Mouse (Mus musculus) v-Abl transformed pro-B cells (cell line): ENCODE data around the gene Anapc4.

ENCODE experiments used
- in situ Hi-C, 2 experiments: fragments of 400-800 bp; cut with MboI; formaldehyde crosslinking; loops; one replicate each; pipeline ENCODE4 v1.15.1; 2025; ENCODE audit not compliant: unreplicated experiment in 2 of 2

The Anapc4 gene

DNA sequence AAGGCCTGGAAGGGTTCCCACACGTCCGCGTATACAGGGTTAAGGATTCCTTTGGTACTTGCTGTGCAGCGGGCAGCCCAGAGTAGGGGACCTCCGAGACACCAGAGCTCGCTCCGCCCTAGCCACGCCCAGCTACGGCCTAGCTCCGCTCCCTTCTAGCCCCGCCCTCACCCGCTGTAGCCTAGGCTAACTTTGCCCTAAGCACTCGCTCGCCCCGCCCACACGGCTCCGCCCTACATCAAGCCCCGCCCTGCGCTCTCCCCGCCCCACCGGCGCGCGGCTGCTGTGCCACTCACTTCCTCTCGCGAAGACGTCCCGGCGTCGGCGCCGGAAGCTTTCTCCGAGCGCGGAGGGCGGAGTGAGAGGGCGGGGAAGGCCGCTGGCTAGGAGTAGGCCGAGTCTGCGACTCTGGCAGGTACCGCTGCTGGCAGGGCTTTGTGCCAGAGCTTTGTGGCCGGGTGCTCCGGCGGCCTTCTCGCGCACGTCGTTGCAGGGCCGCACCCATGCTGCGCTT, at the start of gene Anapc4:
Gene Anapc4, plus strand, starts transcription at position 252 of the 514 bp plus-strand sequence.
- in situ Hi-C loops, result loop anchor here in 1 of 2 experiments (10.0 kb wide), 1 partner anchor 199 kb away; no protein-coding TSS in a partner anchor

DNA sequence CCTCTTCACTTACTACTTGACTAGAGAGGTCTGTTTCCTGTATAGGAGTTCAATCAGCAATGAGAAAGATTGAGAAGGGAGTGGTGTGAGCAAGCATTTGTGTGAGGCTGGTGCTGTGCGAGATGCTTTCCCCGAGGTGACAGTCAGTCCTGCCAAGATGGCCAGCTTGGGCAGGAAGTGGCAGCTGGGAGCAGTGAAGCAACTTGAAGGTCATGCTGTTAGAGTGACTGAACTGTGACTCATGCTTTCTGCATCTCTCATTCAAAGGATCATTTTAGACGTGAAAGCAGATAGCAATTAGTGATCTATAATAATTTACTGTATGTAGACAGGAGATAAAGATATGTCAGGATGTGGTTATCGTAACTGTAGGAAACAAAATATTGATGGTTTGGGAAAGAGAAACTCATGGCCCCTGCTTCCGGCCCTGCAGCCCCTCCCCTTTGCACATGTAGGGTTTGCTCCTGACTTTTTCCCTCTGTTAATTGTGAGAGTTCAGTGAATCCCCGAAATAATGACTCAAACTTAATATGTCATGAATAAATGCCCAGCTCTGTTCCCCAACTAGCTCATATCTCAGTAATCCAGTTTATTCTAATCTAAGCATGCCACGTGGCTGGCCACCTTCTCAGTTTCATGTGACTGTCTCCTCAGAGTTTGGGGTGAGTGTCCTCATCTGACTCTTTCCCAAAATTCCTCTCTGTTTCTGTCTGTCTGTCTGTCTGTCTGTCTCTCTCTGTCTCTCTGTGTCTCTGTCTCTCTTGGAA, 47.1 kb upstream of the Anapc4 start:
- in situ Hi-C loops, result no loop called here

- in situ Hi-C loops, result no loop called here
Observed at GRCm38 (mm10) chr5:52793230-52793629, 40.6 kb upstream of the Anapc4 start.

DNA sequence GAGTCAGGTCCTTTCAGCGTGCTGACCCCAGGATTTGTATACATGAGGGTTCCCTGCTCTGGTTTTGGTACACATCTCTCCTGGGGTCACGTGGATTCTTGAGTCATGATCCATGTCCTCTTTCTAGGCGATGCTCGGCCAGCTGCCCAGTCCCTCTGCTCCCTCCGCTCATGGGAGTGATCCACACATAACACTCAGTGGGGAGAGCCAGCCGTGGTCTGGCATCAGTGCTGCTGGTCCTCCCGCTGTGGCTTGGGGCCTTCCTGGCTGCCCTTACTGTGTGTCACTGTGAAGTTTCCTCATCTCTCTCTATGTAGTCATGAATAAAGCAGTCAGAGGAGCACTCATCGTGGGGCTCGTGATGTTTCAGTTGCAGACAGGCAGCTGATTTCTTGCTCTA, 39.7 kb upstream of the Anapc4 start:
- in situ Hi-C loops, result no loop called here

GRCm38 (mm10) chr5:52799274-52799985, 34.4 kb upstream of the Anapc4 start:
- in situ Hi-C loops, result no loop called here

GRCm38 (mm10) chr5:52805801-52806200, 28.0 kb upstream of the Anapc4 start:
- in situ Hi-C loops, result no loop called here

- in situ Hi-C loops, result no loop called here
Observed at GRCm38 (mm10) chr5:52806349-52806748, 27.5 kb upstream of the Anapc4 start.

GRCm38 (mm10) chr5:52807030-52807429, 26.8 kb upstream of the Anapc4 start:
- in situ Hi-C loops, result no loop called here

- in situ Hi-C loops, result no loop called here
Observed at GRCm38 (mm10) chr5:52810446-52810845, 23.4 kb upstream of the Anapc4 start.

DNA sequence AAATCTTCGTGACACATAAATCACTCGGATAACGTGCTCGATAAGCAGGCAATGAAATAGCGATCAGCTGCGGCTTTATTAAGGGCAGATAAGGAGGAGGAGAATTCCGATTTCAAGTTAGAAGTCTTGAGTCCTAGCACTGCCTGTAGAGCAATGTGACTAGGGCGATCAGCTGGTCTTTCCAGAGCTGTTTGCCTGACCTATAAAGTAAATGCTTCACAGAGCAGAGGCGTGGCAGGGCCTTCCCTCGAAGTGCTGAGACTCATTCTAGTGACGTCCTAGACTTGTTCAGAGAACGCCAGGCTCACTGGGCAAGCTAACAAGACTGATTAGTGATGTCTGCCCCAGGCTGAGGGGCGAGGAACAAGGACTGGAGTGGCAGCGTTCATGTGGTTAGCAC, 22.8 kb upstream of the Anapc4 start:
- in situ Hi-C loops, result no loop called here

- in situ Hi-C loops, result no loop called here
Observed at GRCm38 (mm10) chr5:52812456-52812855, 21.4 kb upstream of the Anapc4 start.

- in situ Hi-C loops, result no loop called here
Observed at GRCm38 (mm10) chr5:52813312-52813711, 20.5 kb upstream of the Anapc4 start.

DNA sequence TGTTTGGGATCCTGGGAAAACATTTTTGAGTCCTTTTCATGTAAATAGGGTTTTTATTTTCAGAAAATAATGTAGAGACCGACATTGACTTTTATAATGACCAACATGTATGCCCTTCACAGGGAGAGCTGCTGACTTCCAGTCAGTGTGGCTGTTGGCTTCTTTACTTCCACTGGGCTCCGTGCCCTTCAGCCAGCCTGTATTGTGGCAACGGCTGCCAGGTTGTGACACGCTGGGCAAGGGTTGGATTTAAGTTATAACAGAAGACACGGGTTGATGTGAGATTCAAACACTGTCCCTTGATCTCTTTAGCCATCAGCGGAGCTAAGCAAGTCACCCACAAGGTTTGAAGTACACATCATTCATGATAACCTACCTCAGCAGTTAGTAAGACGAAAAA, 15.1 kb upstream of the Anapc4 start:
- in situ Hi-C loops, result no loop called here

DNA sequence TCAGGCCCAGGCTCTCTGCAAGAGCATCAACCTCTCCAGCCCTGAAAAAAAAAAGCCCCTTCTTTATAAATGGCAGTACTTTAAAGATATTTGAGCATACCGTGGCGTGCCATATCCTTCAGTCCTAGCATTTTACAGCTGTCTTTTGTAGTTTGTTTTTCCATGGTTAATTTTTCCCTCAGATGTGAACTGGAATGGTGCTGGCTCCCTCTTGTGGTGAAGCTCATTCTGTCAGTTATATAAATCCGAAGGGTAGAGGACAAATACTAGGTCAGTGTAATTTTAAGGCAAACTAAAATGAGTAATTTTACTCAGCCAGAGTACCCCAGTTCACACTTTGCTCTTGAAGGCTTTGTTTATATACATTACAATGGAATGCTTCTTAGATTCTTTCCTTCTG, 12.1 kb upstream of the Anapc4 start:
- in situ Hi-C loops, result loop anchor here (5.0 to 10.0 kb wide), 5 partner anchors 77 to 687 kb away; partner anchors contain the start of genes Pi4k2b (in 1 of the 2) and Sepsecs (in 1 of the 2)

DNA sequence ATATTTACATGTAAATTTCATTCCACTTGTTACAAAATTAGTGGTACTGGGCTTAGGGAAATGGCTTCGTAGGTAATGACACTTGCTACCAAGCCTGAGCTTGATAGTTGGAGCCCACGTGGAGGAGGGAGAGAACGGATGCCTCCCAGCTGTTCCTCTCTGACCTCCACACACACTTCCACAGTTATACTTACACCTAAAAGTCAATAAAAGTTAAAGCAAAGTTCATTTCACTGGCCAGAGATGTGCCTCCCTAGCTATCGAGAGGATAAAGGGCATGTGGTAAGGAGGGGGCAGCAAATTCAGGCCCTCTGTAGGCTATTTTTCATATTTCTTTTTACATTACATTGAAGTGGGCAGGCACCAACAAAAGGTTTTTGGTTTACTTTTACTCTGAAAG, 5.9 kb upstream of the Anapc4 start:
- in situ Hi-C loops, result loop anchor here (5.0 to 10.0 kb wide), 5 partner anchors 83 to 693 kb away; partner anchors contain the start of genes Pi4k2b (in 2 of the 2) and Sepsecs (in 1 of the 2)

DNA sequence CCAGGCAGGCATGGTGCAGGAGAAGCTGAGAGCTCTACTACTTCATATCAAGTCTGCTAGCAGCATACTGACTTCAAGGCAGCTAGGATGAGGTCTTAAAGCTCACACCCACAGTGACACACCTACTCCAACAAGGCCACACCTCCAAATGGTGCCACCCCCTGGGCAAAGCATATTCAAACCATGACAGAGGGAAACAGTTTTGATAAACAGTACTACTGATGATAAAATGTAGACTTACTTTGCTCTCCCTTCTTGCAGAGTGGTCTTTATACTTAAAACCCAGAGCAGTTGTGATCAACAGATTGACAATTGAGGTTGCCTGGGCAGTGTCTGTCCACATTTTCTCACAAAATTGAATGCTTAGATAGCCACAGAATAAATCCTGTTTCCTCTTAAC, 807 bp upstream of the Anapc4 start:
- in situ Hi-C loops, result loop anchor here in 1 of 2 experiments (10.0 kb wide), 1 partner anchor 198 kb away; no protein-coding TSS in a partner anchor

DNA sequence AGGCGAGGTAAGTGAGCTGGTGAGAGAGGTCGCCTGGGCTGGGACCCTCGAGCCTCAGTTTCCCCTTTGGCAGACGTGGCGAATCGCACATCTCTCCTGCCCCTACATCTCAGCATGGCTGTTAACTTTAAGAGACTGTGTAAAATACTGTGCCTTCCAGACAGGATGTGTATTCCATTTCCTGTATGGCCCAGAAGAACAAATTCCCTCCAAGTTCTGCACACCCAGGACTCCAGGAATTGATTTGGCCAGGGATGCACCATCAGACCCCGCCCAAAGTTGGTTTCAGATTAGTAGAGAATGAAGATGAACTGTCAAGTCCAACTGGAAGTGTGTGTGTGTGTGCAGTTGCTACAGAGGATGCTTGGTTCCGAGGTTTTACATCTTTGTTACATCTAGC, 574 bp downstream of the Anapc4 start:
- in situ Hi-C loops, result loop anchor here in 1 of 2 experiments (10.0 kb wide), 1 partner anchor 200 kb away; no protein-coding TSS in a partner anchor

DNA sequence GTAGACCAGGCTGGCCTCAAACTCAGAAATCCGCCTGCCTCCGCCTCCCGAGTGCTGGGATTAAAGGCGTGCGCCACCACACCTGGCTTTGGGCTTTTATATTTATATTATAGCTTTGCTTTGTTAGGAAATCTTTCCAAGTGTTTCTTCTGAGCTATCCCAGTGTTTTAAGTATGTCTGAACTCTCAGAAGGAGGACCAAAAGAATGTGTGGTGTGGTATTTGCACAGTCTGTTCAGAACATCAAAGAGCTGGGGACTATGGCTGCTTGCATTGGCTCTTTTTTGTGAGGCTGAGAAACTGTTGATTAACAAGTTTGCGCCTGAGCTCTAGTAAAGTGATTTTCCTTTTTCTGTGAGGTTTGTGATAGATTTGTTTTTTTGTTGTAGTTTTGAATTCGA, 10.5 kb downstream of the Anapc4 start:
- in situ Hi-C loops, result no loop called here

DNA sequence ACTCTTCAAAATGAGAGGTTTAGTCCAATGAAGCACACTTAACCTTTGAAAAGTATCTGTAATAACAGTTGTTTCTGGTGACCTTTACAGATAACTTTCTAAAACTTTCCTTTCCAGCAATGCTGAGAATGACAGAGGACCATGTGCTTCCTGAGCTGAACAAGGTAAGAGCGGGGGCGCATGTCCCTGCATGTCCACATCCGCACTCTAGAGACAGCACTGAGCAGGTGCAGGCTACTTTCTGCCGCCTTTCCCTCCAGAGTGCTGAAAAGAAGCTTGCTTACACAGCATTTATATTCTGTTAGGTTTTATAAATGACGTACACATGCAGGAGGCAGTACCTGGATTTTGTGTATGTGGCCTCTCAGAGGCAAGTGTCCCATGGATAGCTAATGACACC, 21.9 kb downstream of the Anapc4 start:
- in situ Hi-C loops, result loop anchor here (25.0 kb wide), 2 partner anchors 757 to 1257 kb away; no protein-coding TSS in a partner anchor

- in situ Hi-C loops, result loop anchor here (25.0 kb wide), 2 partner anchors 748 to 1248 kb away; no protein-coding TSS in a partner anchor
Observed at GRCm38 (mm10) chr5:52864446-52864845, 30.6 kb downstream of the Anapc4 start.

GRCm38 (mm10) chr5:52865825-52866224, 32.0 kb downstream of the Anapc4 start:
- in situ Hi-C loops, result loop anchor here (25.0 kb wide), 2 partner anchors 746 to 1246 kb away; no protein-coding TSS in a partner anchor
